Comparison of ENCODE assay signal across 13 mouse cellular contexts in genomic region chr13:45242261-45242660, GRCm38 (mm10).
"Had no signal": no experiment of that assay in that cellular context is flagged by ENCODE, and none has a peak within 500 bp of the region (broad histone marks: within the 10 kb centered on the region; RNA-seq: fewer than 3 reads in every experiment).

No protein-coding gene starts in this region.

- H3K4me3 ChIP-seq: limb, embryonic 13.5 days; midbrain, embryonic 10.5 days; myocyte; neural tube, embryonic 15.5 days had no signal

- H3K9me3 ChIP-seq: limb, embryonic 13.5 days; midbrain, embryonic 10.5 days; neural tube, embryonic 15.5 days had no signal

- H3K27me3 ChIP-seq: limb, embryonic 13.5 days; neural tube, embryonic 15.5 days had no signal

- H3K36me3 ChIP-seq: limb, embryonic 13.5 days; midbrain, embryonic 10.5 days; neural tube, embryonic 15.5 days had no signal

- DNase-seq: layer of hippocampus, adult 9-11 months; layer of hippocampus, postnatal 36 days; lung, adult 18-20 months; lung, postnatal 4 days; midbrain, embryonic 14.5 days; right cerebral cortex, adult 18-20 months; right cerebral cortex, postnatal 25 days; thymus, postnatal 36 days had no signal

- H3K27ac ChIP-seq: limb, embryonic 13.5 days; liver, embryonic 14.5 days; midbrain, embryonic 10.5 days; neural tube, embryonic 15.5 days had no signal
